Mouse (Mus musculus) embryonic facial prominence, embryonic 11.5 days (tissue): ENCODE results near the gene Mapk1. TPM values are rescaled to one million over a fixed set of nuclear protein-coding genes. Genes with fewer than 3 reads are reported as not detected.
"Not testable (repeated sequence)": the region's sequence is repeated elsewhere in the genome, so short reads cannot be mapped to it uniquely, and the experiment has no call there.

Experiments used
- ATAC-seq: fragments of 200-750 bp; cut with Nextera tagmentation; replicated peaks from 2 replicates; pipeline ENCODE4 v1.8.0; 2017; ENCODE audit warnings: low read depth; ENCODE audit not compliant: insufficient number of reproducible peaks, low FRiP score, low TSS enrichment
- DNase-seq: peaks from one replicate; pipeline ENCODE4 v3.0.0-alpha.2; 2015; ENCODE audit warnings: low spot score
- H3K27ac ChIP-seq: fragments of 300-500 bp; sonication (generic); replicated peaks from 2 replicates; pipeline ENCODE4 v1.5.1; 2014; ENCODE audit warnings: mild to moderate bottlenecking, low read depth, low read length, control low read depth
- H3K27me3 ChIP-seq: fragments of 300-500 bp; sonication (generic); 2 replicates; pipeline ENCODE4 v1.6.1; 2014; ENCODE audit warnings: mild to moderate bottlenecking, low read length, moderate library complexity, mixed read lengths; ENCODE audit not compliant: control insufficient read depth, insufficient read depth
- H3K36me3 ChIP-seq: fragments of 300-500 bp; sonication (generic); replicated peaks from 2 replicates; pipeline ENCODE4 v1.6.1; 2014; ENCODE audit warnings: low read depth, mild to moderate bottlenecking, low read length, moderate library complexity, mixed read lengths; ENCODE audit not compliant: control insufficient read depth, insufficient read depth
- H3K4me1 ChIP-seq: fragments of 300-500 bp; sonication (generic); 2 replicates; pipeline ENCODE4 v1.6.1; 2014; ENCODE audit warnings: low read length, mixed read lengths; ENCODE audit not compliant: control insufficient read depth, insufficient read depth
- H3K4me2 ChIP-seq: fragments of 300-500 bp; sonication (generic); 2 replicates; pipeline ENCODE4 v1.6.1; 2014; ENCODE audit warnings: low read depth, mild to moderate bottlenecking, control low read depth, low read length, moderate library complexity
- H3K4me3 ChIP-seq: fragments of 300-500 bp; sonication (generic); 2 replicates; pipeline ENCODE4 v1.5.1; 2014; ENCODE audit warnings: low read depth, low read length, control low read depth
- H3K9ac ChIP-seq: fragments of 300-500 bp; sonication (generic); replicated peaks from 2 replicates; pipeline ENCODE4 v1.6.1; 2014; ENCODE audit warnings: mild to moderate bottlenecking, control low read depth, low read length
- H3K9me3 ChIP-seq: fragments of 300-500 bp; sonication (generic); replicated peaks from 2 replicates; pipeline ENCODE4 v1.6.1; 2016; ENCODE audit warnings: mild to moderate bottlenecking, low read length, inconsistent platforms, mixed read lengths; ENCODE audit not compliant: control insufficient read depth
- WGBS: fragments of 180-500 bp; shearing (Covaris S2); extraction: QIAGEN DNeasy Blood & Tissue Kit; methylation state at CpG from one replicate; pipeline ENCODE4 v1.1.7; 2014; 5-methylcytosine and 5-hydroxymethylcytosine counted together
- polyA plus RNA-seq: library from polyadenylated mRNA; unstranded; fragments of >200 nt; fragmentation: Nextera tagmentation; extraction: Ambion mirVana; gene quantifications from 2 replicates; pipeline ENCODE4 v1.2.1, GENCODE M21; 2014

The Mapk1 gene
- polyA plus RNA-seq, 1 experiment from 2014 or later: 182 TPM

GRCm38 (mm10) chr16:16996121-16996729 is 13.0 kb downstream of the Mapk1 start:
- not testable (repeated sequence) for H3K27me3 ChIP-seq, DNase-seq, H3K4me1 ChIP-seq, H3K36me3 ChIP-seq, H3K9me3 ChIP-seq, H3K9ac ChIP-seq, H3K4me3 ChIP-seq, ATAC-seq, H3K4me2 ChIP-seq, H3K27ac ChIP-seq
- 94% methylated on average over 10 of the region's 10 CpGs for WGBS

GRCm38 (mm10) chr16:17001109-17001508 is 17.9 kb downstream of the Mapk1 start:
- no peak for ATAC-seq
- Histone ChIP-seq H3K36me3 (no peaks in the 10 kb centered on the region; the same call in 1 of the 2 replicates), H3K4me2 (no peak overlapping the region), H3K4me1 (no peaks in the 10 kb centered on the region), H3K9me3 (no peaks in the 10 kb centered on the region), H3K4me3 (no peak overlapping the region), H3K9ac (no peak overlapping the region), H3K27me3 (no peaks in the 10 kb centered on the region), H3K27ac (no peak overlapping the region)
- no peak for DNase-seq
- 93% methylated on average over 3 of the region's 3 CpGs for WGBS

GRCm38 (mm10) chr16:17007070-17007469 is 23.9 kb downstream of the Mapk1 start:
- Histone ChIP-seq H3K4me2 (no peak overlapping the region), H3K36me3 (no peaks in the 10 kb centered on the region), H3K9me3 (no peaks in the 10 kb centered on the region), H3K9ac (no peak overlapping the region), H3K4me3 (no peak overlapping the region), H3K27me3 (no peaks in the 10 kb centered on the region), H3K4me1 (no peaks in the 10 kb centered on the region), H3K27ac (no peak overlapping the region)
- 88% methylated on average over 1 of the region's 1 CpGs for WGBS
- ATAC-seq: no peak
- DNase-seq: no peak

DNA sequence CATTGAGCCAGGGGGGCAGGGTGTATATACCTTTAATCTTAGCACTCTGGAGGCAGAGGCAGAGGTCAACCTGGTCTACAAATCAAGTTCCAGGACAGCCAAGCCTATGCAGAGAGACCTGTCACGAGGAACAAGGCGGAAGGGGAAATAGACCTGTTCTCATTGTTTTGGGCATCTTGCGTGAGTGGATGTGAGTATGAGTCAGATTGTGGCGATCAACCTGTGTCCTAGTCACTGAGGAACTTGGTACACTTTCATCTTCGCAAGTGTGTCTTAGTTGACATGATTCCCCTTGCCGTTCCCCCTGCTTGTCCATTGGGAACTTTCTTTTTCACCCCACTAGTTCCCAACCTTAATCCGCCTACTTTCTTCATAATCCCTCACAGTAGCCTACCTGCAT is 26.9 kb downstream of the Mapk1 start:
- Histone ChIP-seq H3K9ac (no peak overlapping the region), H3K27me3 (no peaks in the 10 kb centered on the region), H3K36me3 (no peaks in the 10 kb centered on the region), H3K4me1 (no peaks in the 10 kb centered on the region), H3K4me3 (no peak overlapping the region), H3K4me2 (no peak overlapping the region), H3K27ac (no peak overlapping the region), H3K9me3 (no peaks in the 10 kb centered on the region)
- 97% methylated on average over 7 of the region's 7 CpGs for WGBS
- no peak for DNase-seq
- no peak for ATAC-seq

DNA sequence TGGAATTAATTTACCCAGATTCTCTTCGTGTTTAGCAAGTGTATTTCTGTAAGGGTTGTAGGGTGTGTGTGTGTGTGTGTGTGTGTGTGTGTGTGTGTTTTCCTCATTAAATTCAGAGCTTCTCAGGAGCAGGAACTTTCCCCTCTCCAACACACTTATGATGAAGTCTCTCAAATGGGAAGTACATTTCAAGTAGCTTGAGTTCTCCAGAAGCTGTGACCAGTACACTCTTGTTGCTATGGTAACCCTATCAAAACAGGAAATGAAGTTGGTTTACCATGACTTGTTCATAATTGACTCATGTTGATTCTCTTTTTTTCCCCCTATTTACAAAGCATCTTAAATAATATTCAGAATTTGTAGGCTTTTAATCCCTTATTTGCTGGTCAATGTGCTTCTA is 29.4 kb downstream of the Mapk1 start:
- Histone ChIP-seq H3K27ac (no peak overlapping the region), H3K4me2 (no peak overlapping the region), H3K4me1 (no peaks in the 10 kb centered on the region), H3K9ac (no peak overlapping the region), H3K4me3 (no peak overlapping the region), H3K27me3 (no peaks in the 10 kb centered on the region), H3K36me3 (no peaks in the 10 kb centered on the region), H3K9me3 (no peaks in the 10 kb centered on the region)
- DNase-seq (peak; percentile 12), ATAC-seq (no peak)
- WGBS: 97% methylated on average over 1 of the region's 1 CpGs

- no peak overlapping the region for H3K9ac ChIP-seq
- 78% methylated on average over 4 of the region's 4 CpGs for WGBS
- H3K36me3 ChIP-seq: no peaks in the 10 kb centered on the region; the same call in none of the 2 replicates
Observed at GRCm38 (mm10) chr16:17015111-17015852, 32.1 kb downstream of the Mapk1 start.

GRCm38 (mm10) chr16:17015853-17016230 is 32.7 kb downstream of the Mapk1 start:
- no peaks in the 10 kb centered on the region for H3K9me3 ChIP-seq
- no peaks in the 10 kb centered on the region for H3K4me1 ChIP-seq
- H3K9ac ChIP-seq: no peak overlapping the region
- H3K4me2 ChIP-seq: no peak overlapping the region
- ATAC-seq: no peak
- H3K36me3 ChIP-seq: no peaks in the 10 kb centered on the region; the same call in none of the 2 replicates
- WGBS: 87% methylated on average over 3 of the region's 3 CpGs
- no peak overlapping the region for H3K4me3 ChIP-seq
- no peaks in the 10 kb centered on the region for H3K27me3 ChIP-seq
- no peak for DNase-seq
- H3K27ac ChIP-seq: no peak overlapping the region

More at GRCm38 (mm10) chr16:17015111-17015852, 32.1 kb downstream of the Mapk1 start:
- Histone ChIP-seq H3K4me1 (no peaks in the 10 kb centered on the region), H3K9me3 (no peaks in the 10 kb centered on the region), H3K27me3 (no peaks in the 10 kb centered on the region), H3K27ac (no peak overlapping the region), H3K4me2 (no peak overlapping the region), H3K4me3 (no peak overlapping the region)
- DNase-seq (no peak), ATAC-seq (no peak)

DNA sequence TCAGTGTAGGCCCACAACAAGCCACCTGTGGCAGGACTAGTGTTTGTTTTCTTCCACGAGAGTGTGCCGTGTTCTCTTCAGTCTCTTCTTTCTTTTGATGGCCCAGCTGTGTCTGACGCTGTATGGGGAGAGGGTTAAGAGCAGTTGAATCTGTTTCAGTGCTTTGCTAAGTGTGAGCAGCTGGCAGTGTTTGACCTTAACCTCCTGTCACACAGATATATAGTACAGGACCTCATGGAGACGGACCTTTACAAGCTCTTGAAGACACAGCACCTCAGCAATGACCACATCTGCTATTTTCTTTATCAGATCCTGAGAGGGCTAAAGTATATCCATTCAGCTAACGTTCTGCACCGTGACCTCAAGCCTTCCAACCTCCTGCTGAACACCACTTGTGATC is 34.9 kb downstream of the Mapk1 start:
- no peaks in the 10 kb centered on the region for H3K4me1 ChIP-seq
- no peak overlapping the region for H3K4me2 ChIP-seq
- no peak overlapping the region for H3K9ac ChIP-seq
- DNase-seq (no peak), ATAC-seq (no peak)
- no peak overlapping the region for H3K27ac ChIP-seq
- no peaks in the 10 kb centered on the region for H3K27me3 ChIP-seq
- H3K4me3 ChIP-seq: no peak overlapping the region
- WGBS: 63% methylated on average over 6 of the region's 6 CpGs
- H3K36me3 ChIP-seq: no peaks in the 10 kb centered on the region; the same call in none of the 2 replicates
- H3K9me3 ChIP-seq: no peaks in the 10 kb centered on the region
